Mouse (Mus musculus): ENCODE results near the gene Rarres2. TPM values are rescaled to one million over a fixed set of nuclear protein-coding genes. Genes with fewer than 3 reads are reported as not detected.

Rarres2 gene
- polyA plus RNA-seq (2015; fragmentation: Nextera tagmentation; extraction: Ambion mirVana) = 5.2 and 6.0 TPM in 2 replicates

DNA sequence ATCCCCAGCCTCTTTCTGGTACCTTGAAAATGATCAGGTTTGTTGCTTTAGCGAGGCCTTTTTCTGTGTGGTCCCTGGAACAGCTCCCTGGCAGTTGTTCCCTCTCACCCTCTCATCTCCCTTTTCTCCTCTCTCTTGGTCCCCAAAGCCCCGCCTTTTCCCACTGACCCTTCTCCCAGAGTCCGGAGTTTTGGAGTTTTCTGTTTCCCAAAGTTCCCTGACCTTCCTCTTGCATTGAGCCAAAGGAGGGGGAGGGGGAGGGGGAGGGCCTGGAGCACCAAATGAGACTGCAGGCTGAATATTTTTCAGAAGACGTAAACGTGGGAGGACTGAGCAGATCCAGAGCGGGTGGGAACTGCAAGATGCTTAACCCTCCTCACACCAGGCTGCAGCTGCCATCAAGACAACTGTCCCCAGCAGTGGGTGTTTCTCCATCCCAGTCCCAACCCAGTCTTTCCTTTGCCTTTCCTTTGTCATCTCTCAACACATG, at the start of gene Rarres2:
Gene Rarres2 (minus strand): TSS at position 218 of the 490 bp plus-strand sequence.
- no peak within 1 kb of the TSS for H3K4me2 ChIP-seq
- 30% methylated on average over 6 of the region's 6 CpGs for WGBS
- H3K9me3 ChIP-seq = no peaks in the 10 kb centered on the region
- no peak within 1 kb of the TSS for H3K27ac ChIP-seq
- ATAC-seq (ENCODE audit: low FRiP score) = no peak
- H3K4me1 ChIP-seq (replicated peaks) = peaks cover 10% of the 10 kb centered on the region; the same call in 1 of the 2 replicates
- H3K9ac ChIP-seq = no peak within 1 kb of the TSS
- no peaks in the 10 kb centered on the region for H3K27me3 ChIP-seq
- H3K4me3 ChIP-seq = no peak within 1 kb of the TSS
- H3K36me3 ChIP-seq = peaks cover 26% of the 10 kb centered on the region

DNA sequence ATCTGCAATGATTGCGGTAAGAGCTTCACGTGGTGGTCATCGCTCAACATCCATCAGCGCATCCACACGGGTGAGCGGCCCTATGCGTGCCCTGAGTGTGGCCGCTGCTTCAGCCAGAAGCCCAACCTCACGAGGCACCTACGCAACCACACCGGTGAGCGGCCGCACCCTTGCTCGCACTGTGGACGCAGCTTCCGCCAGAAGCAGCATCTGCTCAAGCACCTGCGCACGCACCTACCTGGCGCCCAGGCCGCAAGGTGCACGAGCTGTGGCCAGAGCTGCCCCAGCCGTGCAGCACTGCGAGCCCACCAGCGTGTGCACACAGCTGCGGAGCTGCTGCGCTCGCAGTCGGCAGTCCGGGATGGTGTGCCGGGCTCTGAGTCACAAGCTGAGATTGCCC, 47.4 kb upstream of the Rarres2 start:
- no peak for ATAC-seq (ENCODE audit: low FRiP score)
- peaks cover 1% of the 10 kb centered on the region; the same call in 1 of the 2 replicates for H3K27me3 ChIP-seq
- H3K27ac ChIP-seq = no peak overlapping the region
- no peak overlapping the region for H3K9ac ChIP-seq
- no peaks in the 10 kb centered on the region for H3K9me3 ChIP-seq
- H3K4me2 ChIP-seq = no peak overlapping the region
- WGBS = 94% methylated on average over 30 of the region's 30 CpGs
- no peak overlapping the region for H3K4me3 ChIP-seq
- H3K36me3 ChIP-seq = peaks cover 53% of the 10 kb centered on the region
- no peaks in the 10 kb centered on the region for H3K4me1 ChIP-seq (replicated peaks)

DNA sequence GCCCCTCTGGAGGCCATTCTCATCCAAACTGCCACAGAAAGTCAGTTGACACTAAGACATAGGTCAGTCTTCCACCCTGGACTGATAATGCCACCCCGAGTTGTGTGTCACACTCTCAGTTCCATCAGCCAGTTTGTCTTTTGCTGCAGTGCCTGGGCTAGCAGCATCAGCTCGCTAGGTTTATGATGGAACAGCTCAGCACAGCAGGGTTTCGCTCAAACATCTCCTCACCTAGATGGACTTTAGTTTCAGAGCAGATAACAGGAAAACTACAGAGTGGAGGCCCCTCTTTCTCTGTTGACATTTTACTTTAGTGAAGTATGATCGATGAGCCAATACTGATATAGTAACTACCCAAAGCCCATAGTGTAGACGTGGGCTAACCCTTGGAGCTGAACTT, 42.2 kb upstream of the Rarres2 start:
- Histone ChIP-seq H3K9ac (no peak overlapping the region), H3K4me1 (replicated peaks) (no peaks in the 10 kb centered on the region), H3K36me3 (peaks cover 47% of the 10 kb centered on the region), H3K4me3 (no peak overlapping the region), H3K4me2 (no peak overlapping the region), H3K27ac (no peak overlapping the region), H3K9me3 (no peaks in the 10 kb centered on the region), H3K27me3 (no peaks in the 10 kb centered on the region)
- no peak for ATAC-seq (ENCODE audit: low FRiP score)
- 96% methylated on average over 5 of the region's 5 CpGs for whole genome bisulfite sequencing

DNA sequence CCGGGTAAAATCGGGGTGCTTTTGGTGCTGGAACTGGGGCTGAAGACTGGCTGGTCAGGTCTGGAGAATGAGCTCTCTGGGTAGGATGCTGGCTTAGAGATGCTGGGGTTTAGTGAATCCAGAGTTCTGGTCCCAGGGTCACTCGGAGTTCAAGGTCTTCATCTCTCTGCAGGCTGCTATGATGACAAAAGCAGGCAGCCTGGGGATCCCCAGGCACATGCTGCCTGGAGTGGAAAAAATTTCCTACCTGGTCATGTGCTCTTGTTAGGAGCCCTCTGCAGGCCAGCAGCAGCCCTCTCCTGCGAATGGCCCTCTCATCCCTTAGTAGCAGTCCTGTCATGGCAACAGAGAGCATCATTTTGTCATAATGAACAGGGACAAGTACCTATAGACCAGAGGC, 40.9 kb upstream of the Rarres2 start:
- 88% methylated on average over 4 of the region's 4 CpGs for WGBS
- Histone ChIP-seq H3K4me2 (no peak overlapping the region), H3K27ac (no peak overlapping the region), H3K4me1 (replicated peaks) (peaks cover 9% of the 10 kb centered on the region), H3K9me3 (no peaks in the 10 kb centered on the region), H3K36me3 (peaks cover 35% of the 10 kb centered on the region), H3K4me3 (no peak overlapping the region), H3K9ac (no peak overlapping the region), H3K27me3 (no peaks in the 10 kb centered on the region)
- ATAC-seq (ENCODE audit: low FRiP score) = no peak

DNA sequence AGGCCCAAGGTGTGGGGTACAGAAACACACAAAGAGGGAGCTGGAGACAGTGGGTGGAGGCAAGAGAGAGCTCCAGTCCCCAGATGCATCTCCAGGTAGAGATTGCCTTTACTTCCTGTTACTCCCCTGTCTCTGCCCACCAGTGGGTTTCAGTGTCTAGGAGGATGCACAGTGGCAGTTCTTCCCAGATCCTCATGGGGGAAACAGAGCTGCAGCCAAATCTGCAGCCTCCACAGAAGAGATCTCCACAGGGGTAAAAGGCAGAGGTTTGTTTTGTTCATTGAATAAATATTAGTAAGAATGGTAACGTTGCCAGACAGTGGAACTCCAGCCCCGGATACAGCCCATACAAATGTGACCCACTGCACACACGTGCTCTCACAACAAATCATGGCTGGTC, 38.1 kb upstream of the Rarres2 start:
- Histone ChIP-seq H3K27me3 (no peaks in the 10 kb centered on the region), H3K4me1 (replicated peaks) (peaks cover 9% of the 10 kb centered on the region), H3K4me3 (no peak overlapping the region), H3K9ac (0 out of 2 replicates have a peak overlapping the region, but pooled peaks have one; percentile 6), H3K36me3 (peaks cover 28% of the 10 kb centered on the region), H3K27ac (no peak overlapping the region), H3K9me3 (no peaks in the 10 kb centered on the region), H3K4me2 (no peak overlapping the region)
- no peak for ATAC-seq (ENCODE audit: low FRiP score)
- 79% methylated on average over 3 of the region's 3 CpGs for WGBS

DNA sequence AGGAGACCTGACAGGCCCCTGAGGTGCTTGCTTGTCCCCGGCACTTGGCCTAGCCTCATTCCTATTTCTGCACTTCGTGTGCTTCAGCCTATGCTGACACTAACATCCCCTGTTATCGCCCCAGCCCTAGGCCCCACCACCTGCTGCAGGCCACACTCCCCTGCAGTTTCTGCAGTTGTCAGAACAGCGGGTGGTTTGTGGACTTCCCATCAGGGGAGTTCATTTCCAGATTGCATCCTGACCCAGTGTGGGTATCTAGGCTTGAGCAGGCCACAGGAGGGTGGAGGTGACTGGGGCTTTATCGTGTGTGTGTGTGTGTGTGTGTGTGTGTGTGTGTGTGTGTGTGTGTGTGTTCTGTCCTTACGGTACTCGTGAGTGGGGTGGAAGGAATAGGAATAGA, 36.9 kb upstream of the Rarres2 start:
- no peaks in the 10 kb centered on the region for H3K9me3 ChIP-seq
- no peak overlapping the region for H3K9ac ChIP-seq
- H3K36me3 ChIP-seq = peaks cover 23% of the 10 kb centered on the region
- no peak overlapping the region for H3K27ac ChIP-seq
- H3K4me1 ChIP-seq (replicated peaks) = peaks cover 9% of the 10 kb centered on the region
- H3K4me2 ChIP-seq = no peak overlapping the region
- no peak overlapping the region for H3K4me3 ChIP-seq
- 67% methylated on average over 7 of the region's 7 CpGs for WGBS
- no peak for ATAC-seq (ENCODE audit: low FRiP score)
- H3K27me3 ChIP-seq = no peaks in the 10 kb centered on the region

DNA sequence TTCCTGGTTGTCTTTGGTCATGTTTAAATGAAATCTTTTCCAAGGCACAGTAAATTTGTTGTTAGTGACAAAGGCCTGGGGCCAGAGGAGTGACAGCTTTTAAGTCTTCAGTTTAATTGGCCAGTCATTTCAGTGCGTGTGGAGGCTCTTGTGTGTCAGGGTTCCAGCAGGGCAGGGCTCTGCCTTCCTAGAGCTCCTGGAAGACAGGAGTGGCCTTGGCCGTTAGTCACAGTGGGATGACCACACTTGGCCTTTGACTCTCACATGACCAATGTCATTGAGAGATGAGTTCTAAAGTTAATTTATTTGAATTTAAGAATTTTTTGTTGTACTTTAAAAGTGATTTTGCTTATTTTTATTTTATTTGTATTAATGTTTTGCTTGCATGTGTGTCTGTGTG, 35.5 kb upstream of the Rarres2 start:
- no peak overlapping the region for H3K4me2 ChIP-seq
- no peak overlapping the region for H3K27ac ChIP-seq
- no peak for ATAC-seq (ENCODE audit: low FRiP score)
- H3K9ac ChIP-seq = no peak overlapping the region; the same call in 1 of the 2 replicates
- no peak overlapping the region for H3K4me3 ChIP-seq
- 71% methylated on average over 2 of the region's 2 CpGs for WGBS
- H3K4me1 ChIP-seq (replicated peaks) = peaks cover 16% of the 10 kb centered on the region
- peaks cover 10% of the 10 kb centered on the region for H3K36me3 ChIP-seq
- no peaks in the 10 kb centered on the region for H3K9me3 ChIP-seq
- H3K27me3 ChIP-seq = no peaks in the 10 kb centered on the region

DNA sequence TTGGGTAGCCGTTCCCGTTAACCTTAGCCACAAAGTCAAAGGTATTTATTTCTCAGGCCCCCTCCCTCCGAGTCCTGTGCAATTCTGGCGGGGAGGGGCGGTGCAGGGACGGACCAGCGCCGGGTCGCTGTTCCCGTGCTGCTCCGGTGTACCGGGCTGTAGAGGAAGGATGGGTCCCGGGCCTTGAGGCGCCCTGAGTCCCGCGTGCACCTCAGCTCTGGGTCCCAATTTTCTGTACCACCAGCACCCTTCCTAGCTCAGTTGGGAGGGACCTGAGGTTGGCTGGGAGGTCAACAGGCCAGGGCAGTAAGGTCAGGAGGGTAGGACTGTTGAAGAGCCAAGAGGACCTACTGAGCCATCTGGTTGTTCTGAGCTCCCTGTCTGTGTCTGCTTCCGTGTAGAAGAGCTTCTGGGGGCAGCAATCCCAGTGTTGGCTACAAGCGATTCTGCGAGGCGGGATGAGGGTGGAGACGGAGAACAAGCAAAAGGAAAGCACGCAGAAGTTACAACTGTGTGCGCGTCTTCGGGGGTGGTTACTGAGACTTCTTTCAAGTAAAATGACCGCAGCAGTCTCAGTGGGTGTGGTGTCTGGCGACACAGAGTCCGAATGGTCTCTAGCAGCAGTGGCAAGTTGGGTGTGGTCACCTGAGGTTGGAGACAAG, 29.6 kb upstream of the Rarres2 start:
- H3K4me2 ChIP-seq = peak overlapping the region; percentile 80
- peak; percentile 87 for ATAC-seq (ENCODE audit: low FRiP score)
- H3K27me3 ChIP-seq = no peaks in the 10 kb centered on the region
- H3K4me1 ChIP-seq (replicated peaks) = peaks cover 22% of the 10 kb centered on the region
- H3K9ac ChIP-seq = peak overlapping the region; percentile 88
- H3K4me3 ChIP-seq = peak overlapping the region; percentile 68
- whole genome bisulfite sequencing = 2% methylated on average over 28 of the region's 28 CpGs
- peaks cover 35% of the 10 kb centered on the region for H3K36me3 ChIP-seq
- peaks cover 9% of the 10 kb centered on the region for H3K9me3 ChIP-seq
- peak overlapping the region; percentile 94 for H3K27ac ChIP-seq

DNA sequence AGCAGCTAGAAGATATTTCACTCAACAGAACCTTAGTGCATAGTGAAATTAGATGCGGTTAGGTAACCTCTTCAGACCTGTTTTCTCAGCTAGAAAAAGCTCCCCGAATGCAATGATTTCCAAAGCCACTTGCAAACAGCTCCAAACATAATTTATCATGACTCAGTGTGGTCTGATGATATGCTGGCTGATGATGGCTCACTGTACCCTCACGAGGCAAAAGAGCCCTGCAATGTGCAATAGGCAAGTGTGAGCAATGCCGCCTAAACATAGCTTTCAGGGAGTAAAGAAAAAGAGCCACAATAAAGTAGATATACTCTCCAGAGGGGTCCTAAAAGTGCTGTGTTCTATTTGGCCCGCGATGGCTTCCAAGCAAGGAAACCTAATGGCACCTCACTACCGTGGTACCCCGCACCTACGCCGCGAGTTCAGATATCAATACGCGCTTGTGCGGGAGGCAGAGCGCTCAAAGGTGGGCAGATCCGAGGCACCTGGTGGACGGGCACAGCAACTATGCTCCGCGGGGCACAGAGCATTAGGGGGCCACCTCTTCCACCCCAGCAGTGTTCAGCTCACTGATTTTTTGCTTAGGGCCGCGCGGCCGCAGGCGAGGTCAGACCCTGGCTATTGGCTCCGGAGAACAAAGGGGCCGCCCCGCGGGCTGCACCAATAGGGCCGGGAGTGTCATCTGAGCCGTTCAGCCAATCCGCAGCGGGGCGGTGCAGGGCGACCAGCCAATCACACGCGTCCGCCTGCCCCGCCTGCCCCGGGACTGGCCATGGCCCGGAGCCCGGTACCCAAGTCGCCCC, 28.9 kb upstream of the Rarres2 start, which contains the start of gene Zfp775:
Gene Zfp775 (plus strand): TSS at position 793 of the 809 bp plus-strand sequence.
- 5% methylated on average over 42 of the region's 42 CpGs for WGBS

DNA sequence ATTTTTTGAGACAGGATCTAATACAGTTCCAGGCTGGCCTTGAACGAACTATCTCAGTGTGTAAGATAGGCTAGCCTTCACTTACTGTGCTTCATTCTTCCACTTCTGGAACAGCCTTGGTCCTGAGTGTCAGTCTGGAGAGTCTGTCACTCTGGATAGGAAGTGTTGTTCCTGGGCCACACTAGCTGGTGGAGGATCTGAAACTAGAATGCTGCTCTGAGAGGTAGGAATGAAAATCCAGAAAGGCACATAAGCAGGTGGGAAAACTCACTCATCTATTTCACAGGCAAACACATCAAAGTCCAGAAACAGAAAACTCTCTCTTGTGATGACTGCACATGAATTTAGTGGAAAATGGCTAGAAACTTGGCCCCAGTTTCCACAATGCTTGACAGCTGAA, 28.0 kb upstream of the Rarres2 start:
- Histone ChIP-seq H3K9me3 (peaks cover 20% of the 10 kb centered on the region), H3K4me1 (replicated peaks) (peaks cover 22% of the 10 kb centered on the region), H3K27me3 (no peaks in the 10 kb centered on the region), H3K9ac (no peak overlapping the region), H3K4me3 (no peak overlapping the region), H3K36me3 (peaks cover 52% of the 10 kb centered on the region), H3K4me2 (no peak overlapping the region), H3K27ac (peak overlapping the region; percentile 94)
- no peak for ATAC-seq (ENCODE audit: low FRiP score)
- WGBS = 86% methylated on average over 1 of the region's 1 CpGs

More for the DNA sequence above, 28.9 kb upstream of the Rarres2 start, which contains the start of gene Zfp775:
- Histone ChIP-seq H3K27ac (peak within 1 kb of the TSS; percentile 94), H3K4me2 (peak within 1 kb of the TSS; percentile 80), H3K9ac (peak within 1 kb of the TSS; percentile 88), H3K27me3 (no peaks in the 10 kb centered on the region), H3K9me3 (peaks cover 16% of the 10 kb centered on the region), H3K4me1 (replicated peaks) (peaks cover 22% of the 10 kb centered on the region), H3K36me3 (peaks cover 43% of the 10 kb centered on the region), H3K4me3 (peak within 1 kb of the TSS; percentile 68)
- ATAC-seq (ENCODE audit: low FRiP score) = peak; percentile 99

DNA sequence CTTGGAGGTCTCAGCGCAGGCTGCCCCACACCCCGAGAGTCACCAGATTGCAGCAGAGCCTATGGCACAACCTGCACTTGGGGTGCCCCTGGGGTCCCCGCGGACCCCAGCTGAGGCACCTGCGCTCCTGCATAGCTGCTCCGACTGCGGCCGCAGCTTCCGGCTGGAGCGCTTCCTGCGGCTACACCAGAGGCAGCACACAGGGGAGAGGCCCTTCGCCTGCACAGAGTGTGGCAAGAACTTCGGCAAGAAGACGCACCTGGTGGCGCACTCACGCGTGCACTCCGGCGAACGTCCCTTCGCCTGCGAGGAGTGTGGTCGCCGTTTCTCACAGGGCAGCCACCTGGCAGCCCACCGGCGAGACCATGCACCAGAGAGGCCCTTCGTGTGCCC, 24.6 kb upstream of the Rarres2 start:
- Histone ChIP-seq H3K27ac (no peak overlapping the region), H3K36me3 (peaks cover 51% of the 10 kb centered on the region), H3K27me3 (no peaks in the 10 kb centered on the region), H3K9me3 (peaks cover 20% of the 10 kb centered on the region), H3K4me1 (replicated peaks) (peaks cover 28% of the 10 kb centered on the region), H3K4me3 (no peak overlapping the region), H3K9ac (no peak overlapping the region), H3K4me2 (no peak overlapping the region)
- no peak for ATAC-seq (ENCODE audit: low FRiP score)
- WGBS = 96% methylated on average over 27 of the region's 27 CpGs

DNA sequence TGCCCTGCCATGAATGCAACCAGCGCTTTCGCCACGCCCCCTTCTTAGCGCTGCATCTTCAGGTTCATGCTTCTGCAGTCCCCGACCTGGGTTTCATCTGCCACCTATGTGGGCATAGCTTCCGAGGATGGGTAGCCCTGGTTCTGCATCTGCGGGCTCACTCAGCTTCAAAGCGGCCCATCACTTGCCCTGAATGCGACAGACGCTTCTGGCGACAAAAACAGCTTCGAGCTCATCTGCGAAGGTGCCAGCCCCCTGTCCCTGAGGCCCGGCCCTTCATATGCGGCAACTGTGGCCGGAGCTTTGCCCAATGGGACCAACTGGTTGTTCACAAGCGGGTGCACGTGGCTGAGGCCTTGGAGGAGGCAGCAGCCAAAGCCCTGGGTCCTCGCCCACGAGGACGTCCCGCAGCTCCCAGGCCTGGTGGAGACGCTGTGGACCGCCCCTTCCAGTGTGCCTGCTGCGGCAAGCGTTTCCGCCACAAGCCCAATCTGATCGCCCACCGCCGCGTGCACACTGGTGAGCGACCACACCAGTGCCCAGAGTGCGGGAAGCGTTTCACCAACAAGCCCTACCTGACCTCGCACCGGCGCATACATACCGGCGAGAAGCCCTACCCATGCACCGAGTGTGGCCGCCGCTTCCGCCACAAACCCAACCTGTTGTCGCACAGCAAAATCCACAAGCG, 24.1 kb upstream of the Rarres2 start:
- no peak for ATAC-seq (ENCODE audit: low FRiP score)
- Histone ChIP-seq H3K9ac (no peak overlapping the region), H3K27me3 (no peaks in the 10 kb centered on the region), H3K4me2 (no peak overlapping the region), H3K4me3 (no peak overlapping the region), H3K9me3 (peaks cover 20% of the 10 kb centered on the region), H3K36me3 (peaks cover 51% of the 10 kb centered on the region), H3K27ac (no peak overlapping the region), H3K4me1 (replicated peaks) (peaks cover 28% of the 10 kb centered on the region)
- WGBS = 96% methylated on average over 45 of the region's 45 CpGs
